ENCODE assay signal across 8 mouse cellular contexts in the genomic region with DNA sequence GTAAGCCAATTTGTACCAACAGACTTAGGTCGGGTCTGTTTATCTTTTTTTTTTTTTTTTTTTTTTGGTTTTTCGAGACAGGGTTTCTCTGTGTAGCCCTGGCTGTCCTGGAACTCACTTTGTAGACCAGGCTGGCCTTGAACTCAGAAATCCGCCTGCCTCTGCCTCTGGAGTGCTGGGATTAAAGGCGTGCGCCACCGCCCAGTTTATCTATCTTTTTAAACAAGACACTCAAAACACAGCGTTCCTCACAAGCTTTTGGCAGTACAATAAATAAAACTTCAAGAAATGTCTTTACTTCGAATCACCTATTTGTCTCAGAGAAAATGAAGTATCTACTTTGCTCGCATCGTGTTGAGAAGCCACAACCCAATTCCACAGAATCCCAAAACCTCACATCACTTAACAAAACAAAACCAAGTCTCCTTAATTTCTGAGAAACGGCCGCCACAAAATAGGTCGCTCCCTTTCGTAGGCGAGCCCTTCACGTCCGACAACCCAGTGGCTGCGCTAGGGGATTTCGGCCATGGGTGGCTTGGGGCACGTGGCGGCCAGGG. TPM values are rescaled to one million over a fixed set of nuclear protein-coding genes. Genes with fewer than 3 reads are reported as not detected.
DNase-seq lines count a peak whose midpoint lies in the region; ATAC-seq and TF ChIP-seq lines count a peak whose summit lies in the region.

No protein-coding gene starts in this region.

- 0 out of 2 replicates have a peak, but pooled peaks have one; percentile 3 for TF ChIP-seq EP300 in liver, postnatal 0 days (IDR thresholded peaks at IDR 0.05; ENCODE audit: low read depth)

- intact Hi-C loops in heart, postnatal 10 days (cut with DNase I): loop anchor here (2.0 kb wide), 1 partner anchor 27 kb away; no protein-coding TSS in a partner anchor
- intact Hi-C loops in left cerebral cortex, postnatal 14 days (cut with DNase I): no loop called here

- peak overlapping the region; percentile 92 for H3K4me2 ChIP-seq in heart, embryonic 15.5 days
- H3K4me2 ChIP-seq in liver, postnatal 0 days (ENCODE audit: low read depth, low read length): peak overlapping the region; percentile 91

- DNase-seq in heart, embryonic 10.5 days (ENCODE audit: low spot score): no peak
- no peak for DNase-seq in heart, postnatal 10 days
- DNase-seq in G1E (ENCODE audit: low spot score): no peak
- no peak for DNase-seq in liver, postnatal 0 days
- no peak for DNase-seq in cerebellum, postnatal 36 days
- no peak for DNase-seq in left cerebral cortex, adult 11 months (ENCODE audit: low spot score)
- no peak for DNase-seq in left cerebral cortex, postnatal 14 days (ENCODE audit: low spot score in 2 of 2)

- H3K9me3 ChIP-seq in heart, embryonic 10.5 days: no peaks in the 10 kb centered on the region
- no peaks in the 10 kb centered on the region for H3K9me3 ChIP-seq in G1E (replicated peaks)
- H3K9me3 ChIP-seq in heart, embryonic 15.5 days (replicated peaks): no peaks in the 10 kb centered on the region
- no peaks in the 10 kb centered on the region for H3K9me3 ChIP-seq in liver, postnatal 0 days (ENCODE audit: low read length)

- peaks cover 12% of the 10 kb centered on the region for H3K36me3 ChIP-seq in heart, embryonic 10.5 days
- H3K36me3 ChIP-seq in G1E (replicated peaks): peaks cover 11% of the 10 kb centered on the region
- peaks cover 12% of the 10 kb centered on the region for H3K36me3 ChIP-seq in heart, embryonic 15.5 days
- H3K36me3 ChIP-seq in liver, postnatal 0 days (replicated peaks; ENCODE audit: insufficient read depth, low read length): peaks cover 12% of the 10 kb centered on the region

- TF ChIP-seq CTCF in G1E (IDR thresholded peaks at IDR 0.05; ENCODE audit: low read depth, low read length): no peak
- TF ChIP-seq CTCF in liver, postnatal 0 days (IDR thresholded peaks at IDR 0.05; ENCODE audit: low read depth): no peak

- H3K9ac ChIP-seq in heart, embryonic 15.5 days: peak overlapping the region; percentile 79
- H3K9ac ChIP-seq in liver, postnatal 0 days (replicated peaks): peak overlapping the region; percentile 98

- no peaks in the 10 kb centered on the region for H3K27me3 ChIP-seq in heart, embryonic 10.5 days (ENCODE audit: insufficient read depth, poor library complexity, severe bottlenecking)
- H3K27me3 ChIP-seq in G1E (ENCODE audit: insufficient read depth, low read length): no peaks in the 10 kb centered on the region
- H3K27me3 ChIP-seq in heart, embryonic 15.5 days: no peaks in the 10 kb centered on the region
- no peaks in the 10 kb centered on the region for H3K27me3 ChIP-seq in liver, postnatal 0 days (ENCODE audit: insufficient read depth, low read length)

- no peak for ATAC-seq in G1E (ENCODE audit: extremely low read depth, insufficient number of reproducible peaks, low FRiP score, poor library complexity, severe bottlenecking)
- ATAC-seq in heart, embryonic 15.5 days (replicated peaks; ENCODE audit: insufficient number of reproducible peaks, insufficient read depth, low FRiP score, low read depth): no peak
- ATAC-seq in liver, postnatal 0 days: no peak

- 27% methylated on average over 20 of the region's 21 CpGs for WGBS in heart, embryonic 10.5 days
- 26% methylated on average over 20 of the region's 21 CpGs for WGBS in heart, embryonic 15.5 days
- WGBS in liver, postnatal 0 days (ENCODE audit: insufficient replicate concordance): 18% methylated on average over 20 of the region's 21 CpGs

- H3K4me3 ChIP-seq in heart, embryonic 10.5 days: peak overlapping the region; percentile 99
- H3K4me3 ChIP-seq in G1E (ENCODE audit: low read depth, low read length): peak overlapping the region; percentile 89
- H3K4me3 ChIP-seq in heart, embryonic 15.5 days: peak overlapping the region; percentile 78
- peak overlapping the region; percentile 93 for H3K4me3 ChIP-seq in liver, postnatal 0 days (ENCODE audit: low read depth, low read length)

- H3K4me1 ChIP-seq in heart, embryonic 10.5 days: 0 out of 2 replicates have a peak, but pooled peaks cover 3% of the 10 kb centered on the region
- peaks cover 15% of the 10 kb centered on the region for H3K4me1 ChIP-seq in G1E (ENCODE audit: insufficient read depth, low read depth, low read length)
- peaks cover 3% of the 10 kb centered on the region; the same call in 1 of the 2 replicates for H3K4me1 ChIP-seq in heart, embryonic 15.5 days (replicated peaks)
- H3K4me1 ChIP-seq in liver, postnatal 0 days (ENCODE audit: insufficient read depth): no peaks in the 10 kb centered on the region

- H3K27ac ChIP-seq in heart, embryonic 10.5 days: peak overlapping the region; percentile 99
- H3K27ac ChIP-seq in heart, embryonic 15.5 days: peak overlapping the region; percentile 99
- peak overlapping the region; percentile 100 for H3K27ac ChIP-seq in liver, postnatal 0 days (ENCODE audit: low read depth)

RNA-seq across cellular contexts. Expression of gene Suz12, which starts 0.8 kb away (rescaled TPM):
- 16.0 and 20.1 TPM in 2 replicates for polyA plus RNA-seq in heart, embryonic 10.5 days (2016; fragmentation: Nextera tagmentation; extraction: Ambion mirVana)
- total RNA-seq in heart, postnatal 10 days (2021): 10 to 100 TPM; 37.5 to 39.4 TPM
- 300 and 318 TPM in 2 replicates for total RNA-seq in G1E (2014; fragmentation: Nextera tagmentation)
- 102 and 131 TPM in 2 replicates for total RNA-seq in G1E (2017)
- 43.7 and 60.7 TPM in 2 replicates for polyA plus RNA-seq in G1E (2012)
- 14.2 and 15.1 TPM in 2 replicates for polyA plus RNA-seq in heart, embryonic 15.5 days (2015; fragmentation: Nextera tagmentation; extraction: Ambion mirVana)
- polyA plus RNA-seq in liver, postnatal 0 days (2015; fragmentation: Nextera tagmentation; extraction: Ambion mirVana): 10.7 and 11.2 TPM in 2 replicates
- total RNA-seq in left cerebral cortex, postnatal 14 days (2021): 10 to 100 TPM; 28.7 to 33.2 TPM

RNA-seq across cellular contexts. Expression of gene Utp6, which starts 29.9 kb away (rescaled TPM):
- polyA plus RNA-seq in heart, embryonic 10.5 days (2016; fragmentation: Nextera tagmentation; extraction: Ambion mirVana): 42.0 and 49.5 TPM in 2 replicates
- 10 to 100 TPM; 23.4 to 27.9 TPM for total RNA-seq in heart, postnatal 10 days (2021)
- 41.9 and 65.5 TPM in 2 replicates for total RNA-seq in G1E (2014; fragmentation: Nextera tagmentation)
- total RNA-seq in G1E (2017): 118 and 126 TPM in 2 replicates
- 3.5 and 6.2 TPM in 2 replicates for polyA plus RNA-seq in G1E (2012)
- polyA plus RNA-seq in heart, embryonic 15.5 days (2015; fragmentation: Nextera tagmentation; extraction: Ambion mirVana): 28.0 and 33.4 TPM in 2 replicates
- polyA plus RNA-seq in liver, postnatal 0 days (2015; fragmentation: Nextera tagmentation; extraction: Ambion mirVana): 15.1 and 15.9 TPM in 2 replicates
- total RNA-seq in left cerebral cortex, postnatal 14 days (2021): 10 to 100 TPM; 26.3 to 26.9 TPM
